Mouse (Mus musculus): ENCODE data around the gene Rnase13. TPM values are rescaled to one million over a fixed set of nuclear protein-coding genes. Genes with fewer than 3 reads are reported as not detected.
A peak's percentile ranks its signal among the peaks of the same experiment; 100 is the strongest.

Rnase13 gene
- total RNA-seq, 2 experiments from 2014 or later, result not detected

DNA sequence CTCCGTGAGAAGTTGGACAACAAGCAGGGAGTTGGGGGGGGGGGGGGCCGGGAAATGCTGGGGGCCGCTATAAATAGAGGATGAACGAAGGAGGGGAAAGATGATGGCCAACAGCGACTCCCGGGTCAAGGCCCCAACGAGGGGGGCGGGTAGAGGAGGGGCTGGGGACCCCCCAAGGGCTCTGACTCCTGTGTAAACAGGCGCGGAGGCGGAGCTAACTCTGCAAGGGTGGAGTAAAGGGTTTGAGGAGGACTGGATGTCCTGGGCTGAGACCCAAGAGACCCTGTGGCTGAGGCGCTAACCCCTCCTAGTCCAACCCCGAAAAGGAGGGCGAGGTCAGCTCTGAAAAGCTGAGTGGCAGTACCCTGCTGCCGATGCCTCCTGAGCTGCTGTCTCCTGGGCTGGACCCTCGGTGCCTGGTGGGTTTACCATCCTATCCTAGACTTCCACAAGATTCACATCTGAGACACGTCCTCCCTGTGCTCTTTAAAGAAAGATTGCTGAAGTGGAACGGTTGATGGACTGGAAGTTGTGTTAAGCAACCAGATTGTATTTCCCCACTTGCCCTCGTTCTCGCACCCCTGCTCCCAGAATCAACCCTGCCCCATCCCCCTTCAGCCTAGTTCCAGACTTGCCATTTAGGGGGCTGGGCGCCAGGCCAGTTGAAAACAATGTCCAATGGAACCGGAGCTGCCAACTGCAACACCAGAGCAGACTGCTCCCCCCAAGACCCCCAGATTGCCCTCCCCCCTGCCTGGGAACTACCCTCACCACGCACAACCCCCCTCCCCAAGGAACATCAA lies 8.4 kb downstream of the Rnase13 start, which contains the start of gene Ndrg2:
Gene Ndrg2 (minus strand): TSS at position 199 of the 803 bp plus-strand sequence.
- DNase-seq (ENCODE audit: low spot score in 2 of 2), result peak; percentile 62 to 69

DNA sequence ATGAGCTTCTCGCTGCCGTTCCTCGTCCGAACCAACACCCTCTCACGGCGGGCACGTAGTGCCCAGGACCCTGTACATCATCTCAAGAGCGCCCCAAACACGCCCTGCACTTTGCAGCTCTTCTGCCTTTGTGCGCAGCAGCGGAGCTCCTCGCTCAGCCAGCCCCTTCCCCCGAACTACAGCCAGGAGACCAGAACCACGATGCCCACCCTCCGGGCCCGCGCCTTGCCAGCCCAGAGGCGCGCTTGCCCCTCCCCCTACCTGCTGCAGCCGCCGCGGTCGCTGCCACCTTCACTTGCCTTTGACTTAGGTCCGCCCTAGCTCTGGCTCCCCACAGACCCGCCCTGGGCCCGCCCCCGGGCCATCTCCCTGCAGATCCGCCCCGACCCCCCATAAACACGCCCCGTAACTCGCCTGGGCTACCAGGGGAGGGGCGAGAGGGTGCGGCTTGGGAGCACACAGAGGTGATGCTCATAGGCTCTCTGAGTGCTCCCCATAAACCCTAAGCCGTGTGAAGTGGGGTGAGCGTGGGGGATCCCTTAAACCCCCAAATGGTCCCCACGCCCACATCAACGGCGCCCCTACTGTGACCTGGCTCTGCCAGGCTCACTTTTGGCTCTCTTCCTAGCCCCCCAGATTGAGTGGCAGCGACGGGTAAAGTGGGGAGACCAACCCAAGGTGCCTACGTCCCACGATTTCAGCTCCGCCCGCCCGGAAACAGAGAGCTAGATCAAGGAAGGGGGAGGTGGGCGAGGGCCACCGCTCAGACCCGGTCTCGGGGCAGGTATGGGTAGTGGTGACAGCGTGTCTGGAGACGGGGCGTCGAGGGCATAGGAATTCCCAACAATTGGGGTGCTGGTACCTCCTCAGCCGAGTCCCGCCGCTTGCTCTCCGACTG lies 9.3 kb downstream of the Rnase13 start:
- DNase-seq (ENCODE audit: low spot score in 2 of 2), result peak; percentile 45 to 62

DNA sequence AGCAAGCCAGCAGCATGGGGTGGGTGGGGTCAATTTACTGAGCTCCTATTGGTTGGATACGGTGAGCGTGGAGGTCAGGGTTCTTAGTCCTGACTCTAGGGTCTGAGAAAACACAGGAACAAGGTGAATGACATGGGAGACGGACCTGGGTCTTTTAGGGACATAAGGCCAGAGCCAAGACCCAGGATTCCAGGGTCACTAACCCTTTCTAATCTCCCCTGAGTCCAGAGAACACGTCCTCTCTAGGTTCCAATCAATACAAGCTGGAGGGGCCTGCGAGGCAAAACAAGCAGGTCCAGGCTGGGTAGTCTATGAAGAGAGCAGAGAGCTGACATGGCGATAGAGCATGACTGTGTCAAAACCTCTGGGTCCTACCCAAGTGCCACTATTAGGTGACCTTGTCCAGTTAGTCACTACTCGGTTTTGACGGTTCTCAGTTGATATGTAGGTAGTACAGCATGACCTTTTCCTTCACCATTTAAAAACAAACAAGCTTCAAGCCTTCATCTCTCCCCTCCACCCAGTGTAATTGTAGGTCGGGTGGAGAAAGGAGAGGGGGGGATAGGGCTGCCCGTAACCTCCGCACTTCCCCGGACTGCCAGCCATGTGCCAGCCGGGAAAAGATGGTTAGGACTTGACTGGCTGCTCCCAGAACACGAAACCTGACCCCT lies 10.0 kb downstream of the Rnase13 start:
- no peak for DNase-seq (ENCODE audit: low spot score in 2 of 2)

DNA sequence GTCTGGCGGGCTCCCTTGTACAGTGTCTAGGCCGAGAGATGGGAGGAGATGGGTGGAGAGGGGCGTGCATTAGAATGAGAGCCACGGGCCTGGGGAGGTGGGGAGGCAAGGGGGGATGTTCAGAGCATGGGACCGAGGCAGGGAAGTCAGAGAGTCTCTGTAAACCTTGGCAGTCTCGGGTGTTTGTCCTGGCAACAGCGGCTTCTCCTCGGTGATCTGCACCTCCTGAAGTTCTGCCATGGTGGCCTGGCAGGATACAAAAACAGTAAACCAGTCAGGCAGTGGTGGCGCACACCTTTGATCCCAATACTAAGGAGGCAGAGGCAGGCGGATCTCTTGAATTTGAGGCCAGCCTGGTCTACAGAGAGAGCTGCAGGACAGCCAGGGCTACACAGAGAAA lies 11.3 kb downstream of the Rnase13 start:
- no peak for DNase-seq (ENCODE audit: low spot score in 2 of 2)

DNA sequence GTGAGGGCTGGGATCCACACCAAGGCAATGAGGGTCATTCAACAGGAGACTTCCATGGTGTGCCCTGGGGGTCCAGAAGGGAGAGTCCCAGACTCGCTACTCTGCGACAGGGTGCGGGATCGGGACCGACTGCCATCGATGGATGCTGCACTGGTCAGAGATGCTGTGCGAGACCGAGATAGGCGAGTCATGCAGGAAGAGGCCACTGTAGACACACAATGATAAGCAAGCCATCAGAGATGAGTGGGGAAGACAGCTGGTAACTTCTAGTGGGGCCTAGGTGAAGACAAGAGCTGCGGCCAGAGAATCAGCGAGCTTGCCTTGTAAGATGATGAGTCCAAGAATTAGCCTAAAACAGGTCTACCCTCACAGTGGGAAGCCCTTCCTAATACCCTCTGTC lies 16.5 kb downstream of the Rnase13 start:
- DNase-seq (ENCODE audit: low spot score in 2 of 2), result no peak

DNA sequence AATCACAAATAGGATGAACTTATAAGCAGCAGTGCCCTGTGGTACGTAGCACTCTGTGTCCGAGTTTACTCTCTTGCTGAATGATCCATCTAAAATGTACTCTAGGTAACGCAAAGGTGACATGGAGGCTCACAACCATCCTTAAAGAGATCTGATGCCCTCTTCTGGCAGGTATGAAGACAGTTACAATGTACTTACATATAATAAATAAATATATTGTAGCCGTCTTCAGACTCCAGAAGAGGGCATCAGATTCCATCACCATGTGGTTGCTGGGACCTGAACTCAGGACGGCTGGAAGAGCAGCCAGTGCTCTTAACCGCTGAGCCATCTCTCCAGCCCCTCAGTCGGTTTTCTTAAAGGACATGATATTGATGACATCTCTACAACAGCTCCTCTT lies 17.9 kb downstream of the Rnase13 start:
- no peak for DNase-seq (ENCODE audit: low spot score in 2 of 2)

DNA sequence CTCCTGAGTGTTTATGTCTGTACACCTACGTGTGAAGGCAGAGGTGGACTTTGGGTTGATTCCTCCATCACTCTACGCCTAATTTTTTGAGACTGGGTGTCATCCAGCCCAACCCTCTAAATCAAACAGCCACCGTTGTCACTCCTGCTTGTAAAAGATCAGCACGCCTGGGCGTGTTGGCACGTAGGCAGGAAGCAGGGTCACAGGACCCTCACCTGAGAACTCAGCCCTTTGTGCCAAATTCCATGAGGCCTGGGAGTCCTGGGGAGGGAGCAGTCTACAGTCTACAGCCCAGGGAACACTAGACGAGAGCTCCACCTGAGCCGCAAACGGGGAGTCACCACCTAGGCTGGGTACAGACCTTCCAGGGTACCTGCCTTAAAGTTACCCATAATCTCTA lies 18.8 kb downstream of the Rnase13 start:
- no peak for DNase-seq (ENCODE audit: low spot score in 2 of 2)

DNA sequence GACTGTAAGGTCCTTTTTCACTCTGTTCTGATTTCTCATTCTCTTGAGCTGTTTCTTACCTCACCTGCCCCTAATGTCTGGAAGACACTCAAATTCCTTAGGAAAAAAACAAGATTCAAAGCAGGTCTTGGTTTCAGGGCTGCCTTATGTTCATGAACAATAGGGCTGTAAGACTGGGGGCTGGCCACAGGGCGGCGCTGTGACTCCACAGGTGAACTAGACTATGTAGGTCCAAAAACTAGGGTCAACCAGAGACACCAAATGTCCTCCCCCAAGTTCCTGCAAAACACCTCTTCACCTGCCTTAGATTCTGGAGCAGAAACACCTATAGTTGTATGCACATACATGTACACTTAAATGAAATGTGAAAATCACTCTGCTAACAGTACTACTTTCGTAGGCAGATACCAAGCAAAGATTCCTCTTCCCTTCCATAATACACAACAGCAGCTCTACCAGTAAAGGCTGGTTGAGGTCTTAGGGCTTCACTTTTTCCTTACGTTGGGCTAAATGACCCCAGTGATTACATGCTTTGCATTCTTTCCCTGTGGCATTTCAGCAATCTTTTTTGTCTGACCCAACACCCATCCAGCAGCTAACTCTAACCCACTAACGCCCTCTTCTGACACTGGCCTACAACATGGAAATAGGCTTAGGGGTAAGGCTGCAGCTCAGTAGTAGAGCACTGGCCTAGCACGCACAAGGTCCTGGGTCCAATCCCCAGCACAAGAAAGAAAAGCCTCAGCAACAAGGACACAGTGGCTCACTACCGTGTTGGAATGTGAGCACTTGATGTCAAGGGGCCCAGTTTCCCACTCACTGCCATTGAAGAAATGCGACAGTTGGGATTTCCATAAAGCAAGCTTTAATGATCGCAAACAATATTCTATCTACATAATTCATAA lies 19.5 kb downstream of the Rnase13 start:
- peak; percentile 76 to 82 for DNase-seq (ENCODE audit: low spot score in 2 of 2)

DNA sequence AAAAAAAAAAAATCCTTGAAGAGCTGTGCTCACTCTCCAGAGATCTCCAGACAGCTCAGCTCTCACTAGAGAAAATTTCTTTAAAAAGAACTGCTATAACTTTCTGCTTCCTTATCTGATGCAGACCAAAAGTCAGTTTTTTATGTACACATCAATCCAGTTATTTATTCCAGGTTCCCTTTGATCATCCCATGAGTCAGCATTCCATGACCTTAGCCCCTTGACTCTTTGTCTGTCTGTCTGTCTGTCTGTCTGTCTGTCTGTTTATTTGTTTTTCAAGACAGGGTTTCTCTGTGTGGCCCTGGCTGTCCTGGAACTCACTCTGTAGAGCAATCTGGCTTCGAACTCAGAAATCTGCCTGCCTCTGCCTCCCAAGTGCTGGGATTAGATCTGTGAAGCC lies 23.2 kb downstream of the Rnase13 start:
- DNase-seq (ENCODE audit: low spot score in 2 of 2), result no peak

DNA sequence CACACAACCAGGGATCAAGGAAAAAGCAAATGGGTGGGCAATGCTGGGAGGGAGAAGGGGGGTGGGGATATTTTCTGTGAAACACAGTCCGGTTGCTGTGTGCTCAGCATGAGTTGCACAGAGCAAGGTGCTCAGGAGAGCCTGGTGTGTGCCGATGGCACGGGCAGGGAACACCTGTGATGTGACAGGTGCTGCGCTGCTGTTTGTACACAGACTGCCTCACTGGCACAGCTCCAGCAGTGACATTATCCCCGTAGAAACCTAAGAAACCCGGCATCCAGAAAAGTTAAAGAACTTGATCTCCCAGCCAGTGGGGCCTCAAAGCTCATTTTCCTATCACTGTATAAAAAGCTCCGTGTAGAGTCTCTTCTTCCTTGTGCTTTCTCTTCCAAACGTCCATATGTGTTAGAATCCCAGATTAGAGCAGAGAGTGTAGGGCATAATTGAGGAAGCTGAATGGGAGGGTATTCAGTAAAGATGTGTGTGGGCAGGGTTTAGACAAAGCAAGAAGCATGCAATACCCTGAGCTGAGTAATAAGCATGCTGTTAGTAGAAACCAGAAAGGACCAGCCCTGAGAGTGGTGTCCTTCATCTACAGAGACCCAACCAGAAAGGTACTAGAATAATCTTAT lies 25.9 kb downstream of the Rnase13 start:
- no peak for DNase-seq (ENCODE audit: low spot score in 2 of 2)

DNA sequence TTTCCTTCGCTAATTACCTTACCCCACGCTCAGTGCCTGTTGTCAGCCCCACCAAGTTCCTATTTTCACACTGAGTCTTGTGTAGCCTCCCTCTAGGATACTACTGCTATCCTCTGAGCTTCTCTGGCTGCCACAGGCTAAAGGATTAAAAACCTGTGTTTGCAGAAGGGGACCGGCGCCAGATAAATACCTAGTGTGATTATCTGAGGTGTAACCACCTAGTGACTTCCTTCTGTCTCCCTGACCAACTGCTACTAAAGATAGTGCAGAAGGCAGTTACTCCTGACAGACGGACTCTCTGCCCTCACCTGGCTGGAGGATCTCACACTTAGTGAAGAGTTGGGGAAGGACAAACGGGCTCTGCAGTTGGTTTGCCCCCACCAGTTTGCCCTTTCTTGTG lies 26.6 kb downstream of the Rnase13 start:
- DNase-seq (ENCODE audit: low spot score in 2 of 2), result no peak

DNA sequence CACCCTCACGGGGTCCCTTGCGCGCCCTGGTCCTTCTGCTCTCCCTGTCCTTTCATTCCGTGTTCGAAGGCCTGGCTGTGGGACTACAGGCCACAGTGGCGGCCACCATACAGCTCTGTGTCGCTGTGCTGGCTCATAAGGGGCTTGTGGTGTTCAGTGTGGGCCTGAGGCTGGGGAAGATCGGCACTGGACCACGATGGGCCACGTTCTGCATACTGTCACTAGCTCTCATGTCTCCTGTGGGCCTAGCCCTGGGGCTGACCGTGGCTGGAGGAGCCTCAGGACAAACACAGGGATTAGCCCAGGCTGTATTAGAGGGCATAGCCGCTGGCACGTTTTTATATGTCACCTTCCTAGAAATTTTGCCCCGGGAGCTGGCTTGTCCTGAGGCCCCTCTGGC lies 27.5 kb downstream of the Rnase13 start:
- DNase-seq (ENCODE audit: low spot score in 2 of 2), result no peak

DNA sequence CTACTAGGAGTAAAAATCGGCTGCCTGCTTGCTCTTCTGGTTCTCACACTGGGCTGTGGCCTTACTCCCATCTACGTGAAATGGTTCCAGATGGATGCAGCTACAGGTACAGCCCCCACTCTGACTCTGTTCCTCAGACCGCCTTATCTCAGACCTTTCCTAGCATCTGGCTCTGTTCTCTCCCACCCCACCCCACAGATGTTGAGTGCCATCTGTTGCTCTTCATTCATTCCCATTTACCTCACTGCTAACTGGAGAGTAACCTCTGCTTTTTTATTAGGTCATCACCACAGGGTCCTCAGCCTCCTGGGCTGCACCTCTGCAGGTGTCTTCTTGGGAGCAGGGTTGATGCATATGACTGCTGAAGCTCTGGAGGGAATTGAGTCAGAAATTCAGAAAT lies 28.8 kb downstream of the Rnase13 start:
- no peak for DNase-seq (ENCODE audit: low spot score in 2 of 2)

DNA sequence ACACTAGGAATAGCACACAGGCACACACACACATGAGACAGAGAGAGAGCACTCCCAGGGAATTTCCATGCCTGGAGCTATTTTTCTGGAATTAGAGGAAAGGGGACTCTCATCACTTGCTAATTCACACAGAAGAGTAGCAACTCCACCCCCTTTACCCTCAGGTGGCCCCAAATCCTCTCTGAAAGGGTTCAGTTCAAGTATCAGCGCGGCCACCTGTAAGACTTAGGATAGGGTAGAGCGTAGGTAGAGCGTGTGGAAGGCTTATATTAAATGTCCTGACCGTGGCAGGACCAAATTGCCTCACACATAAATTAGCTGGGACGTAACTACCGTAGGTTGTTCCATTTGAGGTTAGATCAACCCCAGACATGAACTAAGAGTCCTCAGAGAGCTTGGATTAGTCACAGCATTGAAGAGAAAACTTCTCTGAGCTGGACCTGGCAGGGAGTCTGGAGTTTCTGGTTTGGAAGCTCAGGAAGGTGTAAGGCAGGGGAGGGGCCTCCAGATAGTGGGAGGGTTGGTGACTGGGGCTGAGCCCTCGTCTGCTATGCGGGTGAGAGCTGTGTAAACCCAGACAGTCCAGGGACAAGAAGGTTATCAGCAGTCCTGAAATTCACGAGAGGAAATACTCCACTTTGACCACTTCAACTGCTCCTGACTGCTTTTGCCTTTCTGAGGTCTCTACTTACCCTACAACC lies 29.3 kb downstream of the Rnase13 start:
- no peak for DNase-seq (ENCODE audit: low spot score in 2 of 2)

DNA sequence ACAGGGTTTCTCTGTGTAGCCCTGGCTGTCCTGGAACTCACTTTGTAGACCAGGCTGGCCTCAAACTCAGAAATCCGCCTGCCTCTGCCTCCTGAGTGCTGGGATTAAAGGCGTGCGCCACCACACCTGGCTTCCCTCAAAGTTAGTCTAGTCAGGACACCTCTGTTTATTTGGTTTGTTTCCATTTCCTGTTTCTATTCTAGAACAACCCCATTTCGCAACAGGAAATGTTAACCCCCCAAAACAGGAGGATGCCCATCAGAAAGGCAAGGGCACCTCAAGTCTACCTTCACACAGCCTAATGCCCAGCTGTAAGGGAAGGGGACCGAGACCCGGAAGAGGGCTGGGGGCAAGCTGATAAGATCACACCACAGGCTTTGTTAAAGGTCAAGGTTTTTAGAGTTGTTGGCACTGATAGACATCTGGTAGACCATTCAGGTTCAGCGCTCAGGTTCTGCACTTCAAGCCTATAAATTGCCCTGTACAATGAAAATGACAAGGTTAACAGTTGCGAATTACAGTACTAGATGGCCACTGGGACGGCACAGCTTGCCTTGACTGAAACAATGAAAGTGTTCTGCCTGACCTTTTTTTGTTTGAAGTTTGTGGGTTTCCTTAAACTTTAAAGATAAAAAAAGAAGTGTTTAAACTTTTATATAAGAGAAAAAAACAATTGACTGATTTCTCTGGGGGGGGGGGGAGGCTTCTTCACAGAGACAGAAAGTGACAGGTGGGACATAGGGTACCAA lies 30.2 kb downstream of the Rnase13 start, which contains the start of gene Slc39a2:
Gene Slc39a2 (plus strand): TSS at position 699 of the 749 bp plus-strand sequence.
- DNase-seq (ENCODE audit: low spot score in 2 of 2), result no peak

DNA sequence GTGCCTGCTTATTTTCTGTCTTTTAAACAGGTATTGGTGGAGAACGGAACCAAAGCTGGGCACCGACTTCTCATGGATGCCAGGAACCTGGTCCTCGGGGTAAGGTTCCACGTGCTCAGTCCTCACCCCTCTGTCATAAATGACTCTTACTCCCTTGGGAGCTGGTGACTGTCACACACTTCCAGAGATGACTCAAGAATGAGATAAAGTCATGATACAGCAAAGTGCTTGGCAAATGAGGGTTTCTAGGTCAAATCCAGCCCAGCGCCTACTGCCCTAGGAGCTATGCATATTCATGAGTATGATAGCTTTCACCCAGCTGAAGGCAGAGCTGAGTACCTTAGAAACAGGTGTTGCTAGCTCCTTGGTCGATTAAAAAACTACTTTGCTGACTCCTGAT lies 32.7 kb downstream of the Rnase13 start:
- DNase-seq (ENCODE audit: low spot score in 2 of 2), result no peak

DNA sequence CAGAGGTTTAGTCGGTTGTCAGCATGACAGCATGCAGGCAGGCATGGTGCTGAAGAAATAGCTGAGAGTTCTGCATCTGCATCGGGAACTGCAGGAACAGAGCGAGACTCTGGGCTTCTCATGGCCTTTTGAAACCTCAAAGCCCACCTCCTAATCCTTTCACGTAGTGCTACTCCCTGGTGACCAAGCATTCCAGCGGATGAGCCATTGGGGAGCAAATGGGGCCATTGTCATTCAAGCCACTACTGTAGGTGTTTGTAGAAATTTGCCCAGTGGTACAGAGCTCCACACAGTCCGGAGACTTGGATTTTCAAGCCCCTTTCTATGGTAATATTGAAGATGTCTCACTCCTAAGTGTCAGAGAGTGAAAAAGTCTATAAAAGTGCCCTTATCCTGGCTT lies 36.5 kb downstream of the Rnase13 start:
- no peak for DNase-seq (ENCODE audit: low spot score in 2 of 2)

DNA sequence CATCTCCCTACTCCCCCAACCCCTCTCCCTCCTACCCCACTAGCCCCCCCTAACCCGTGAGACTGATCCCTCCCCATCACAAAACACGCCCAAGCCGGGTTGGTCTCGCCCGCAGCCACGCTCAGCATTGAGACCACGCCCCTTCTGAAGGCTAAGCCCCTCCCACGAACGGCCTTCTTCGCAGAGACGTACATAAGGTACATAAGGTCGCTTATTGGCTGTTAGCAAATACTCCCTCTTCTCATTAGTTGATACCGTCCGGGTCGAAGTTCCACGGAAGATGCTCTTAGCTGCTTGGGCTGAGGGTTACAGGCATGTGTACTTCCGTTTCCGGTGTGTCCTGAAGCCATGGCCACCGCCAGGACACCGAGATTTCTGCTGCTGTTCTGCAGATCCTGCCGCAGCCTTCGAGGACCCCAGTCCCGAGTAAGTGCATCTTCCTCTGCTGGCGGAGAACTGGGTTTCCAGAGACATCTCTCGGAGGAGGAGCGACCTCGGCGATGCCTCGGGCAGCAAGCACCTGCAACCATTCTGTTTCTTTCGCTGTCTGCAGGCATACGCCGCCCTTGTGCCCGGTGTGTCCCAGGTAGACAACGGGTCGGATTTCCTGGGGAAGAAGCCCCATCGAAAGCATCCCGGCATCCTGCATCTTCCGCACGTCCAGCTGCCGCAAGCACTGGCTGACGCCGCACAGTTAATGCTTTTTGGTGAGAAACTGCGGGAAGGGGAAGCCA lies 37.8 kb downstream of the Rnase13 start, which contains the start of gene Mettl17:
Gene Mettl17 (plus strand): TSS at position 245 of the 734 bp plus-strand sequence.
- DNase-seq (ENCODE audit: low spot score in 2 of 2), result peak; percentile 88 to 89

Data from left cerebral cortex, adult 18-20 months (tissue).